In the genomic region with DNA sequence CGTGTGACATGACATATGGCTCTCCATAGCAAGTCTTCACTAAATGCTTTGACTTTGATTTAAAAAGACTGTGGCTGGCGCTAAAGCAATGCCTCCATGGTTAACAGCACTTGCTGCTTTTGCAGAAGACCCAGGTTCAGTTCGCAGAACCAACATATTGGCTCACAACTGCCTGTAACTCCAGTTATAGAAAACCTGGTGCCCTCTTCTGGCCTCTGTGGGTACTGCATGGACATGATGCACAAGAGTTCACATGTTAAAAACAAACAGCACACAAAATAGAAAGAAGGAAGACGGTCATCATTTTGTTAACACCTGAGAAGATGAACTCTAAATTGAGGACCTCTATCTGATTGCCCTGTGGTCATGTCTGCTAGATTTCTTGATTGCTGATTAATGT, we compare ENCODE assay signal across 9 mouse cellular contexts.
DNase-seq lines count a peak whose midpoint lies in the region; ATAC-seq and TF ChIP-seq lines count a peak whose summit lies in the region.
"Had no signal": no experiment of that assay in that cellular context is flagged by ENCODE, and none has a peak within 500 bp of the region (broad histone marks: within the 10 kb centered on the region; RNA-seq: fewer than 3 reads in every experiment).

No protein-coding gene starts in this region.

- no peak overlapping the region for H3K9ac ChIP-seq in kidney, embryonic 16.5 days (replicated peaks; ENCODE audit: low read length)
- H3K9ac ChIP-seq: neural tube, embryonic 12.5 days had no signal

- H3K4me2 ChIP-seq in kidney, embryonic 16.5 days (replicated peaks; ENCODE audit: low read depth, low read length), result no peak overlapping the region
- H3K4me2 ChIP-seq: neural tube, embryonic 12.5 days had no signal

- peak; percentile 21 for DNase-seq in kidney, adult 2 months
- peak; percentile 24 for DNase-seq in urinary bladder, postnatal 14 days (ENCODE audit: low spot score)
- no peak for DNase-seq in urinary bladder, postnatal 25 days (ENCODE audit: low spot score)
- DNase-seq in embryo, embryonic 9.5 days (ENCODE audit: extremely low spot score), result peak; percentile 15
- peak; percentile 1 for DNase-seq in yolk sac, embryonic 10.5 days (ENCODE audit: low spot score)
- no peak for DNase-seq in frontal cortex, postnatal 36 days (ENCODE audit: low spot score in 2 of 2)

- no peak overlapping the region for H3K27ac ChIP-seq in kidney, adult 2 months (ENCODE audit: insufficient read depth, low read depth, low read length)
- no peak overlapping the region for H3K27ac ChIP-seq in kidney, embryonic 16.5 days (ENCODE audit: low read length)
- H3K27ac ChIP-seq: neural tube, embryonic 12.5 days had no signal

- no peaks in the 10 kb centered on the region for H3K4me1 ChIP-seq in kidney, adult 2 months (ENCODE audit: control insufficient read depth, insufficient read depth, low read length)
- no peaks in the 10 kb centered on the region for H3K4me1 ChIP-seq in kidney, embryonic 16.5 days (ENCODE audit: insufficient read depth, low read length)
- H3K4me1 ChIP-seq: neural tube, embryonic 12.5 days had no signal

- H3K36me3 ChIP-seq in kidney, adult 2 months (ENCODE audit: control insufficient read depth, insufficient read depth, low read length), result no peaks in the 10 kb centered on the region
- H3K36me3 ChIP-seq in kidney, embryonic 16.5 days (ENCODE audit: insufficient read depth, low read length), result no peaks in the 10 kb centered on the region
- H3K36me3 ChIP-seq: neural tube, embryonic 12.5 days had no signal

- TF ChIP-seq POLR2A in kidney, adult 2 months (IDR thresholded peaks at IDR 0.05; ENCODE audit: low read depth, low read length), result no peak

- TF ChIP-seq CTCF in kidney, adult 2 months (conservative IDR thresholded peaks at IDR 0.05; ENCODE audit: insufficient read depth, insufficient read length, low read depth, low read length), result peak; percentile 22; the same call in 1 of the 2 replicates

- 88% methylated on average over 4 of the region's 4 CpGs for WGBS in kidney, adult 2 months
- 91% methylated on average over 4 of the region's 4 CpGs for WGBS in kidney, embryonic 16.5 days

- H3K27me3 ChIP-seq in kidney, adult 2 months (replicated peaks; ENCODE audit: control insufficient read depth, insufficient read depth, low read length), result no peaks in the 10 kb centered on the region
- H3K27me3 ChIP-seq in kidney, embryonic 16.5 days (ENCODE audit: insufficient read depth, low read length), result no peaks in the 10 kb centered on the region
- H3K27me3 ChIP-seq: neural tube, embryonic 12.5 days had no signal

- no peak for ATAC-seq in kidney, embryonic 16.5 days (ENCODE audit: low FRiP score, low TSS enrichment)
- ATAC-seq in megakaryocyte-erythroid progenitor cell, adult 5-6 weeks (replicated peaks; ENCODE audit: low FRiP score, low TSS enrichment, poor library complexity, severe bottlenecking), result no peak

- H3K4me3 ChIP-seq in kidney, adult 2 months (ENCODE audit: insufficient read depth, low read depth, low read length), result no peak overlapping the region
- no peak overlapping the region for H3K4me3 ChIP-seq in kidney, embryonic 16.5 days (ENCODE audit: low read length)
- H3K4me3 ChIP-seq: neural tube, embryonic 12.5 days had no signal

- H3K9me3 ChIP-seq in kidney, embryonic 16.5 days (ENCODE audit: low read length), result no peaks in the 10 kb centered on the region
- H3K9me3 ChIP-seq: neural tube, embryonic 12.5 days had no signal

Comparison
In these comparisons a context has a peak if more than half of its experiments do, and no peak if none do; other contexts are left out.
1. DNase-seq: peak in kidney, adult 2 months (single experiment), urinary bladder, postnatal 14 days (single experiment), embryo, embryonic 9.5 days (single experiment) and yolk sac, embryonic 10.5 days (single experiment); none in urinary bladder, postnatal 25 days (single experiment) and frontal cortex, postnatal 36 days (0 of 2).